Mouse (Mus musculus): ENCODE results near the gene Trappc3l. TPM values are rescaled to one million over a fixed set of nuclear protein-coding genes. Genes with fewer than 3 reads are reported as not detected.

Gene Trappc3l
- total RNA-seq, 2 experiments from 2014 or later: not detected

DNA sequence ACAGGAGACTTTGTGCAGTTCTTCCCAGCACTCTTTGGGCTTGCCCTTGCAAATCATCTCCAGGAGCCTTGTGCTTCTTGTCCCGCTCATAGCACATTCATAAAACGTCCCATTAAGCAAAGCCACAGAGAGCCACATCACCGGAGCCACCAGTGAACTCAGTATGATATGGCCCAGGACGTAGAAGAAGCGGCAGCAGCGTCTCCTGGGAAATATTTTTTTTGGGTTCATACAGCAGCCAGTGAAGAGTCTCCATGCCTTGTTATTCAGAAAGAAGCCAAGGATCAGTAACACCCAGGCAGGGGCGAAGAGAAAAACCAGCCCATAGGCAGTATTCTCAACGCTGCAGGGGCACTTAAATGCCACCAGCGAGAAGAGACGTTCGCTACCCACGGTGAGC is 58.6 kb downstream of the Trappc3l start:
- DNase-seq: no peak

DNA sequence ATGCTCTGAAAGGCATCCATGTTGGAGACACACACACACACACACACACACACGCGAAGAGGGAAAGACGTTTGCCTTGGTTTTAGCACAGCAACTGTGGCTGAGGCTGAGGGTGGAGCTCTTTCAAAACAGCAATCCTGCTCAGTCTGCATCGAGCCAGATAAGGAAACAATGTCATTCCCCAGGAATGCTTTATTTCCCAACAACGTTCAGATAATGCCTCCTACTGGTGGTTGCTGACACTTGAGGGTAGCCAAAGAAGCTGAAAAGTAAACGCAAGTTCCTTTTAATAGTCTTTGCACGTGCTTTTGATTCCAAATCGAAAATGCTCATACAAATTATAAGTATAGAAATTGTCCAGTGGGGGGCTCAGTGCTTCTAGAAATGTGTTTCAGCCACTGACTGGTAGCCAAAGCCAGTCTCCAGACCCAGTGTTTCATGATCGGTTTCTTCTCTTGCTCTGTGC is 59.1 kb downstream of the Trappc3l start, which contains the start of gene Calhm5:
Gene Calhm5, minus strand, starts transcription at position 102 of the 466 bp plus-strand sequence.
- peak; percentile 65 for DNase-seq

DNA sequence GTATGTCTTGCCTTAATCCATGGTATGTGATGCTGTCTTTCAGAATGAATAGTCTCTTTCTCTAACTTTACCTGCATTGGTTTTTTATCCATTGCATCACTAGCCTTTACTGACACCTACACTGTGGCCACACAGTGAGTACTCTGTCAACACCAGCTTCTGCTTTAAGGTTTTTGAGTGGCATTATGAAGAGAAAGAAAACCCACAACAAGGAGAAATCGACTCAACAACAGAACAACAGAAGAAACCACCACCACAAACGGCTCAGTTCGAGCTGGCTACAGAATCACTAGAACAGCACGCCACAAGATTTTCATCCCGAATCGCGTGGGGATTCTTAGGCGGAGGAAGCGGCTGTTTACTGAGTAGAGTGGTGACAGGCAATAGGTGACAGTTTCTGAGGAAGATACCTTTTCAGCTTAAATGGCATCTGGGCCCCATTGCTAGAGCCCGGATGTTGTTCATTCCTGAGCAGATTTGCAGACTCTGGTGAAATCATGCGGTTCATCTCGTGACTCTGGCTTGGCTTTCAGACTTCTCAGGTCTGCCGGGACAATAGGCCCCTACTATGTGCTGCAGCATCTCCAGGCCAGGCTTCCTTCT is 73.6 kb downstream of the Trappc3l start:
- no peak for DNase-seq

DNA sequence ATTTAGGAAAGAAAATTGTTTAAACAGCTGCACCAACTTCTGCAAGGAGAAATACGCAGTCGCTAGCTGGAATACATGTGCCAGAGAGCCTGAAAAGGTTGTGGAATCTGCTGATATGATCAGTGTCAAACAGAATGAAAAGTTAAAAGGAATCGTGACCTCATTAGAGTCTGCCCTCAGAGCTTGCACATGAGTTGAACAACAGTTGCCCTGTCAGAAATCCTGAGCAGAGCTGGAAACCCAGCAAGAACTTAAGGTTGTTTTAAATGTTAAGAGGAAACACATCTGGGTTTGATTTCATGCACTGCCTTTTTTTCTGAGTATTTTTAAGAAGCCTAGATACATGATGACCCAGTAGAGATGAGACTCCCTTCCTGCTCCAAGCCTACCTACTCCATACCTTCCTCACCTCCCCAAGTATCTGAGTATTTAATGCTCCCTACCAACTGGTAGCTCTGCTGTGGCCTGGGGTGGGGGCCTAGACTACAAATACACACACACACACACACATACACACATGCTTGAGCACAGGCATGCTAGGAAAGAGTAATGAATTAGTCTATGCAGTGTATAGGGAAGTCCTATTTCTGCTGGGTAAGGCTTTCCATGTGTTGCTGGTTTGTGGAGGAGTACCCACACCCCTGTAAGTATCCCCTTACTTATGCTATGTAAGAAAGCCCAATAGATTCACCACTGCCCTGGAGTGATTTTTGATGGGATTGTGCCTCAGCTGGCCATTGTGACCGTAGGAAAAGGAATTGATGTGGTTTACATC is 74.8 kb downstream of the Trappc3l start:
- DNase-seq: no peak

DNA sequence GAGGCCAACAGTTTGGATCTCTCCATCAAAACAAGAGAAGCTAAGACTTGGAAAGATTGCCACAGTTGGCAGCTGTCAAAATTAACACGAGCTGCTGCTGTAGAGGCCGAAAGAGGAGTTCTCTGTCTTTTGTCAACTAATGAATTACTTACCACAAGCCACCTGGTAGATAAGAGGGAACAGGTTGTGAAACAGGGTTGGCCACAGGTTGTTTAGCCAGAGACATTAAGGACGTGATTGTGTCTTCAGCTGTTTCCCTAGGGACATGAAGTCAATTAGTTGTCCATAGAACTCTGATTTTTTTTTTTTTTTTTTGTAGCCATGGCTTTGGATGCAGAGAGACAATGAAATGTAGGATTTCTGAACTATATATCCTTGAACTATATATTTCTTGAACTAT is 79.7 kb downstream of the Trappc3l start:
- no peak for DNase-seq

DNA sequence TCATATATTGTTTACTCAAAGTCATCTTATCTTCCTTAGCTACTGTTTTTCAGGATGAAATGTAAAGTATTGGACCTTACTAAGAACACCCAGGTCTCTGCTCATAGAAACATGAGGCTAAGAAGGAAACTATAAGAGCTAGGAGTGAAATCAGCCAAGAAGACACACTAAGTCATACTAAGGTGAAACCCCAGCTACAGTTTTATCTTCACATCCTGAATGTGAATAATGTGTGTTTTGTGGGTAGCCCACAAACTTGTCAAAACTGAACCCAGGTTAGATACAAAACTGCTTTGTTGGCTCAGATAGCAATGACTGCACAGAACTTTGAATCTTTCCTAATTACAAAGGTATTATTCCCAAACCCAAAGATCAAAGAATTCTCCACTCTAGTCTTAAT is 80.4 kb downstream of the Trappc3l start:
- no peak for DNase-seq

DNA sequence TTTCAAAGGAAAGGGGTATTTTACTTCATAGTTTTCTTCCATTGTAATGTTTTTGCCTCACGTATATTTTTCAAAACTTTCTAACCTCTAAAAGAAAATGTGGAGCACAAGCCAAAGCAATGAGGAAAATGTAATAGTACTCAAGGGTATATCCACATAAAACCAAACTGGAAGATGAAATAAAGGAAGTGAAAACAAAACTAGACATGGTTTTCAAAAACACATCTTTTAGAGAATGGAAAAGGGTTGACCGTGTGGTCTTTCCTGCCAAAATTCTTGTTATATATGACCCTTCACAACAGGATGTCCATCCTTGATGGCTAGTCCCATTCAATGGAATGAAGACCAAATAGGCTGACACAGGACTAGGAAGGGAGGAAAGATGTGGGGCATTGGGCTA is 81.0 kb downstream of the Trappc3l start:
- no peak for DNase-seq

DNA sequence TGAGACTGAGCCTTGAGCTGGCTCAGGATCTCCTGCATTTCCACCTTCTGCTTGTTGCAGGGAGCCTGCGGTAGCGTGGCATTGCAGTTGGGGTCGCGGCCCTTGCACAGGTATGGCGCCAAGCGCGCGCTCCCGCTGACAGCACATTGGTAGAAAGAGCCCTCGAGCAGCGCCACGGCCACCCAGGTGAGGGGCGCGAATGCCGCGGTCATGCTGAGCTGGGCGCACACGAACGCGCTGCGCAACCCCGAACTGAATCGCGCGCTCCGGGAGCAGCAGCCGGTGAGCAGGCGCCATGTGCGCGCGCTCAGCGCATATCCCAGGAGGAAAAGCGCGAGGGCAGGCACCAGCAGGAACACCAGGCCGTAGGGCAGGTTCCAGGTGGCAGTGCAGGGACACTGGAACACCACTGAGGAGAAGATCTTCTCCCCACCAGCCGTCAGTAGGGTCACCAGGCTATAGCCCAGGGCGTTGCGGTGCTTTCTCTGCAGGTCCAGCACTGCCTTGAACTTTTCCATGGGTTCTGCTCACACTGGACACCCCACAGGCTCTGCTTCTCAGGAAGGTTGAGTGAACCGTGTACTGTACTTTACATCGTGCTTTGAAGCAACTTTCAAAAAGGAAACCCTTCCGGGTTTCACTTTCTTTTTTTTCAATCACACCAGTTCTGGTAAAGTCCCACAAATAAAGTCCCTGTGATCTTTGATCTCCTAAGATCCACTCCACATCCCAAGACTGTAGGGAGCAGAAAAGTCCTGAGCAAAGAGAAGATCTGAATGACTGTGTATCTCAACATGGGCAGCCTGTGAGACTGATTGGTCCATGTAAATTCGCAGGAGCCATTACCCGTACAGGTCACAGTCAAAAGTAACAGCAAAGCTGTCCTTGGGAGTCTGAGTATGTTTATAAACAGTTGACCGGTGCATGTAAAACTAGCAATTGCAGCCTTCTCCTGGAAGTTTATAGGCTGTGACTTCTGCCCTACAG is 90.3 kb downstream of the Trappc3l start, which contains the start of gene Calhm6:
Gene Calhm6, minus strand, starts transcription at position 593 of the 987 bp plus-strand sequence.
- DNase-seq: peak; percentile 42

DNA sequence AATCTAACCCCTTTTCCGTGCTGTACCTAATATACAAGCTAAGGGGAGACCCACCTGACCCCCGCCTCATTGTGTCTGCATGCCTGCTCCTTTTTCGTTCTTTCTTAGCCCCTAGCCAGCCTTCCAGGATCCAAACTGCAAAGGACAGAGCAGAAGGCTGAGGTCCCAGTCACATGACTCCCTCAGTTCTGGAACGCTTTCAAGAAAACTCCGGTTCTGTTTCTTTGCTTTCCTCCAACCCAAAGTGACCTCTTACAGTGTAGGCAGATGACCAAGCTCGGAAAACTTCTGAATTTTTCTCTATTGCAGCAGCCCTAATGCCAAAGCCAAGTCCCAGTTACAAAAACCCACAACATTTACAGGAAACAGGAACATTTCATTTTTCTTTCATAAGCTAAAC is 91.0 kb downstream of the Trappc3l start:
- DNase-seq: peak; percentile 26

DNA sequence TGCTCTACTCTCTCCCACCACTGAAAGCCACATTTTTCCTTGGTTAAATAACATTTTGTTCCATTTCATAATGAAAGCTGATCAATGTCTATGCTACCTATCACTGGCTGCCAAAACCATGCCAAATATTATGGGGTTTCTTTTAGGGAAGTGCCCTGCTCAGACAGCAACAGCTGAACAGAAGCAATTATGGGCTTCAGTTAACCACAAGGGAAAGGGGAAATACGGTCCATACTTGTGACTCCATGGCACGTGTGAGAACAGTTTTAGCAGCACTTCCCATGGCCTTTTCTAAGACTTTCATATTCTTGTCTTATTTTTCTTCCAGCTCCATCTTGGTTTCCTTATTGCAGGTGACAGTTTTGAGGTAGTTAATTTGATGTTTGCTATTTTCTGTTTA is 94.0 kb downstream of the Trappc3l start:
- no peak for DNase-seq

DNA sequence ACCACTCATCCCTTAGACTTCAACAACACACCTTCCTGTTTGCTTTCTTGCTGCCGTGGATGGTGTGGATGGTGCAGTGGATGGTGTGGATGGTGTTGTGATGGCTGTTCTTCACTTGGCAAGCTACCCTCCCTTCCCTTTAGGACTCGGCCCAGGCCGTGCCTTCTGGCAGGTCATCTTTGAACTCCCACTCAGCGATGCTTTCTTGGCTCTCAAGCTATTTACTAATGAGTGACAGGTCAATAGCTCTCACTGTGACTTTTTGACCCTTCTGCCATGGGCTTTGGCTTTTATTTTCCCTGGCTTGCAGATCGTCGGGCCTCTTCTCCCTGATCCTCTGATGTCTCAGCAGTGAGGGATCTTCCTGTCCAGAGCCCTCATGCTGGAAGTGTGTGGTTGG is 99.0 kb downstream of the Trappc3l start:
- DNase-seq: no peak

DNA sequence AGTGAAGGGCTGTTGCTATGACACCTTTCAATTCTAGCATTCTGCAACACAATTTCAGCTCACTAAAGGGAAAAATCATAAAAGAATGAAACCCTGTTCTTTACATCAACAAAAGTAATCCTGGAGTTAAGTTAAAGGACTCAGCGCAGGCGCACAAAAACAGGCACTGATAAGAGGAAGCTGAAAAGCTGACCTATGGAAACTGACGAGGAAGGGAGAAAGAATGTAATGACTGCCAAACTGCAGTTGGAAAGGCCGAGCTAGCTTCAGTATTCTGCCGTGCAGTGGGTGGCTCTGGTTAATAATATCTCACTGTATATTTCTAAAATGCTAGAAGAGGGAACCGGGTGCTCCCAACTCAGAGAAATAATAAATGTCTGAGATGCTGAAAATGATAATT is 100.6 kb downstream of the Trappc3l start:
- DNase-seq: no peak

DNA sequence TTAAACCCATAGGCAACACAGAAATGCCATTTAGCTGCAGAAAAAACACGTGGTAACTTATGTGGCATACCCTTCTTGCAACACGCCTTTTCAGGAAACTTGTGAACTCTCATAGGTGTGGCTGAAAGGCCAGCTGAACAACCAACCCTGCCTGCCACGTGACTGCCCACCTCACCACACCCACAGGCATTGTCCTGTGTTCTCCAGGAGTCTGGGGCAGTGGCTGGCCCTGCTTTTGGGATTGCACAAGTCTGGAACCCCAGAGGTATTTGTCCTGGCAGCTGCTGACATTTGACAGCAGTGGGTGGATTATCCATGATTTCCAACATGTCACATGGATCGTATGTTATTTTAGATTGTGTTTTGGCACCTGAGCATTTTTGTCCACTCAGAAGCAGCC is 102.4 kb downstream of the Trappc3l start:
- no peak for DNase-seq

DNA sequence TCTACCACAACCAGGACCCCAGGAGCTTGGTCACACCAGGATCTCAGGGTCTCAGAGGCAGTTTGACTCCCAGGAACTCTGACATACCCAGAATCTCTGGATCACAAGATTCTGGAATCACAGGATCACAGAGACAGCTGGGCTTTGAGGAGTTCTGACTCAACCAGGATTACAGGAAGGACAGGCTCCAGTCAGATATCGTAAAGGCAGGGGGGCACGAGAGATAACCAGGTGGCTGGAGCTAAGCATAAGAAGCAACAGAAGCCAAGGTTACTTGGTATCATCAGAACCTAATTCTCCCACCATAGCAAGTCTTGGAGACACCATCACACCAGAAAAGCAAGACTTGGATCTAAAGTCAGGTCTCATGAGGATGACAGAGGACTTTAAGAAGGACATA is 104.3 kb downstream of the Trappc3l start:
- DNase-seq: no peak

DNA sequence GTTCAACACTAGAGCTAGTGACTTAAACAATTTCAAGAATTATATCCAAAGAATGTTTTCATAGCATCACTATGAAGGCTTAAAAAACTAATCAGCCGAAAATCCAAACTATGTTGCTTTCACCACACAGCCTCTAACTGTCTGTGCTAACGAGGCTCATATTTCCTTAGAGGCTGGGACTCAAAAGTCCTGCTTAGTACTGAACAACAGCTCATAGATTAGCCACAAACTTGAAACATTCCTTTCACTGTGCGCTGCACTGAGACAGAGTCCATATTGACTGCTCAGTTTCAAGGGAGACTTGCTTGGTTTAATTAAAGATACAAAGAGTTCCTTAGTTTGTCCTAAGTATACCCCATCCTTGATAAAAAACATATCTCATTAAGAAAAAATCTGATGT is 112.4 kb downstream of the Trappc3l start:
- DNase-seq: no peak

DNA sequence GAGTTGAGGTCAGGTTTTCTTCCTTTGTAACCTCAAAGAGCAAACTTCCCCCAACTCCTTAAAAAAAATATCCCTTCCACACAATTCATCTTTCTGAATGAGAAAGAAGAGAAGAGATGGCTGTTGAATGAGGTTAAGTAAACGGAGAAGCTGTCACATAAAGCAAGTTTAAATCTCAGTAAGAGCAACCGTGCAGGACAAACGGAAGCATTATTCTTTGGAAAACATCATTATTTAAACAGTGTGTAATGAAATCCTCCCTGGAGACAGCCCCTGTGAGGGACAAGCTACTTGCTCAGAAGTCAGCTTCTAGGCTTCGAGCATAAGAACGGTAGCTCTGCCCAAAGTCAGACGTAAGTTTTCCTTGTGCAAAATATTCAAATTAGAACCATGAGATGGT is 113.1 kb downstream of the Trappc3l start:
- DNase-seq: no peak

DNA sequence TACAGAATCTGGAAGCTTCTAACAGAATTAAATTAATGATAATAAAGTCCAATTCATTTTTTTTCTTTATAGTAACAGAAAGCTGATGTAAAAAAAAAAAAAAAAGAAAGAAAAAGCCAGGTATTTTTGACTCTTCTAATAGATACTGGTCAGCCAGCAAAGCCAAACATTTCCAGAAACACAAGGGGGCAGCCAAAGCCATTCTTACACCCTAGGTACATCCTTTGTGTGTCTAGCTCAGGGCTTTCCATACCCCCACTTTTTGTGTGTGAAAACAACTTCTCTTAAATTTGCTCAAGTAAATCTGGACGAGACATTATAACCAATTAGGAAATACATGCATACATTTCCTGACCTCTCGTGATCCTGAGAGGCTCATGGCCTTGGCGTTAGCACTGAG is 114.4 kb downstream of the Trappc3l start:
- peak; percentile 40 for DNase-seq

DNA sequence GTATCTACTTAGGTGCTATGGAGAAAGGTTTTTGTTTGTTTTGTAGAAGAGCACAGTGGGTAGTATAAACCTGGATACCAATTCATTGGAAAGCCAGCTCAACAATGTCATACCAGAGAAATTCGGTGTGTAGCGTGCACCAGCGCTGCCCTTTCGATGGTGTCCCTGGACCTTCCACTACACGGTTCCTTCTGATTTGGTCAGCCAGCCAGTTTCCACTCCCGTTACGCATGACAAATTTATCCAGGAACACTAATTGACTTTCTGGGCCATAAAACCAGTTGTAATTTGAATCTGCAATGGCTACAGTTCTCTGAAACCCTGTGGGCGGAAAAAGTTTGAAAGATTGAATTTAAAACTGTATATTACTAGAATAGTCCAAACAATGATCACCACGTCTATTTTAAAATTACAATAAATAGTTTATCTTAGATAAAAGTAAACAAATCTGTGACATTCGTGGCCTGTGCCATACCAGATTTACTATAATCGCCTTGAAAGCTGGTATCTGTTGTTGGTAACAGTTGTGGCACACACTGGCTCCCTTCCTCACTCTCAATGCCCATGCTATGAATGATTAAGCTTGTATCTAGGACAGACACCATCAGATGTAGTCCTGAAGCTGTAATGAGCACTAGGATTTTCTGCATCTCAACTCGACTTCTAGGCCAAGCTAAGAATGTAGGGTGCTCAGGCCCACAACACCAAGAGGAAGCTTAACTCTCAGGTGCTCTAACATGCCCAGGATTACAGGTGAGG is 118.6 kb downstream of the Trappc3l start:
- DNase-seq: no peak

Data from heart, postnatal 4 days (tissue).